Mouse (Mus musculus) heart, postnatal 36 days (tissue): ENCODE results near the gene Cxadr. TPM values are rescaled to one million over a fixed set of nuclear protein-coding genes. Genes with fewer than 3 reads are reported as not detected.

ENCODE experiments used
- total RNA-seq, 2 experiments: library from RNA; stranded (reverse); gene quantifications; 2 replicates each; pipeline ENCODE4 v1.2.3; 2021

Gene Cxadr
- total RNA-seq, 2 experiments from 2014 or later = 50.3 to 50.7 TPM

Other genes starting within 250 kb of the Cxadr start
- 1 to 10 TPM; 7.7 to 9.8 TPM for gene Btg3, start 75.7 kb downstream of the Cxadr start, total RNA-seq